Mouse (Mus musculus) forebrain, embryonic 14.5 days (tissue): Measurements from ENCODE around the gene Bank1. TPM values are rescaled to one million over a fixed set of nuclear protein-coding genes. Genes with fewer than 3 reads are reported as not detected.
A peak's percentile ranks its signal among the peaks of the same experiment; 100 is the strongest.

Experiments used
- ATAC-seq: fragments of 200-750 bp; cut with Nextera tagmentation; 2 replicates; pipeline ENCODE4 v1.8.0; 2017; ENCODE audit warnings: mild to moderate bottlenecking, moderate library complexity
- DNase-seq: peaks from one replicate; pipeline ENCODE4 v3.0.0-alpha.2; 2015; ENCODE audit warnings: low spot score
- H3K27ac ChIP-seq: fragments of 300-500 bp; sonication (generic); 2 replicates; pipeline ENCODE4 v1.5.1; 2014; ENCODE audit warnings: low read depth, mild to moderate bottlenecking, control low read depth, low read length, moderate library complexity
- H3K27me3 ChIP-seq: fragments of 300-500 bp; sonication (generic); replicated peaks from 2 replicates; pipeline ENCODE4 v1.6.1; 2014; ENCODE audit warnings: low read length, control low read depth, mixed read lengths; ENCODE audit not compliant: control insufficient read depth, insufficient read depth
- H3K36me3 ChIP-seq: fragments of 300-500 bp; sonication (generic); 2 replicates; pipeline ENCODE4 v1.6.1; 2014; ENCODE audit warnings: low read length, control low read depth; ENCODE audit not compliant: control insufficient read depth, insufficient read depth
- H3K4me1 ChIP-seq: fragments of 300-500 bp; sonication (generic); 2 replicates; pipeline ENCODE4 v1.6.1; 2014; ENCODE audit warnings: antibody characterized with exemption, low read length, control low read depth; ENCODE audit not compliant: control insufficient read depth, insufficient read depth
- H3K4me2 ChIP-seq: fragments of 300-500 bp; sonication (generic); 2 replicates; pipeline ENCODE4 v1.6.1; 2014; ENCODE audit warnings: mild to moderate bottlenecking, control low read depth, low read length
- H3K4me3 ChIP-seq: fragments of 300-500 bp; sonication (generic); 2 replicates; pipeline ENCODE4 v1.5.1; 2014; ENCODE audit warnings: low read depth, low read length, control low read depth
- H3K9ac ChIP-seq: fragments of 300-500 bp; sonication (generic); 2 replicates; pipeline ENCODE4 v1.6.1; 2014; ENCODE audit warnings: mild to moderate bottlenecking, low read length, control low read depth, moderate library complexity
- H3K9me3 ChIP-seq: fragments of 300-500 bp; sonication (generic); replicated peaks from 2 replicates; pipeline ENCODE4 v1.6.1; 2016; ENCODE audit warnings: low read length, control low read depth, mixed read lengths; ENCODE audit not compliant: control insufficient read depth
- WGBS: fragments of 180-500 bp; shearing (Covaris S2); extraction: QIAGEN DNeasy Blood & Tissue Kit; methylation state at CpG from one replicate; pipeline ENCODE4 v1.1.7; 2014; 5-methylcytosine and 5-hydroxymethylcytosine counted together
- polyA plus RNA-seq: library from polyadenylated mRNA; unstranded; fragments of >200 nt; fragmentation: Nextera tagmentation; extraction: Ambion mirVana; gene quantifications from 2 replicates; pipeline ENCODE4 v1.2.1, GENCODE M21; 2014

The Bank1 gene
- polyA plus RNA-seq, 1 experiment from 2014 or later = 0.36 TPM

DNA sequence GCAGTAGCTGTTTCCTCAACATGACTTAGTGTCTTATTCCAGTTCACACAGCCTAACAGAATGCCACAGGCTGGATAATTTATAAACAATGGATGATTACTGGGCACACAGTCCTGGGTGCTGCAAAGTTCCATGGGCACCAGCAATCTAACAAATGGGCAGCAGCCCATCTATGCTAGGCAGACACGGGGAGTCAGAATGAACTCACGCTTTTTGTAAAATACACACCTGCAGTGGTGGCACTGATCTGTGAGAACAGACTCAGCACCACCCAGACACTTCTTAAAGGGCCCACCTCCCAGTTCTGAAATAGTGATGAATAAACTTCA is 159.9 kb downstream of the Bank1 start:
- WGBS = 81% methylated on average over 2 of the region's 2 CpGs
- no peaks in the 10 kb centered on the region for H3K36me3 ChIP-seq
- DNase-seq = no peak

DNA sequence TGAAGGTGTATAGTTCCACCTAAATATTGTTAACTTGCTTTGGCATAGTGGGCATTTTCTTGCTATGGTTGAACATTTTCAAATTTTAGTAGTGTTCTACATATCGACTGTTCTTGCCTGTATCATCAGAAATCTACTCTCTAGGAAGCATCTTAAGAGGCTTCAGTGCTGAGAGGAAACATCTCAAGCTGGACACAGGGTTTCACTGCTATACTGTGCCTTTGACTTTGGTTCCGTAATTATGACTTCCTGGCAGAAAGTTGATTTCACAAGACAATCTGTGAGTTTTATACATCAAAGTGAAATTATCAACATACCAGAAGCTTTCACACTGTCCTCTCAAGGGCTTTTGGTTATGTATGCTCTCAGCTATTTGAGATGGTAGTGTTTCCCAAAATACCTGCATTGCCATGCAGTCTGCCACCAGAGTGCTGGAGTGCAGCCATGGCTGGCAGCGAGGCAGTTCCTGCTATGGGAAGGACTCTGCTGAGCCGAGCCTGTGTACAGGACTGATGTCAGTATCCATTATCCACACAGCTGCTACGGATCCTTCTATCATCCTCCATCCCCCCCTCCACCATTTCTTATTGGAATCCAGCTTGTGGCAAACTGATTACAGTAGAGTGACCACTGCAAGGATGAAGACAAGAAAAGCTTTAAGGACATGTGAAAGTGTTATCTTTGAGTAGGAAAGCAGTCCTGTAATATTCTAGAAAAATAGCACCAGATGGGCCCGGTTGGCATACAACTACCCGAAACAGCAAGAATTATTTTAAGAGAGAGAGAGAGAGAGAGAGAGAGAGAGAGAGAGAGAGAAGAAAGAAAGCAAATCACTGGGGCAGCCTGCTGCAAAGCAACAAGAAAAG is 160.5 kb downstream of the Bank1 start:
- peak; percentile 29 for DNase-seq
- 0 out of 2 replicates have a peak, but pooled peaks have one; percentile 44 for ATAC-seq
- Histone ChIP-seq H3K9me3 (no peaks in the 10 kb centered on the region), H3K4me3 (no peak overlapping the region), H3K27me3 (no peaks in the 10 kb centered on the region), H3K9ac (no peak overlapping the region), H3K4me2 (no peak overlapping the region), H3K4me1 (no peaks in the 10 kb centered on the region), H3K36me3 (no peaks in the 10 kb centered on the region), H3K27ac (no peak overlapping the region)
- 82% methylated on average over 7 of the region's 7 CpGs for WGBS

More for the DNA sequence above, 159.9 kb downstream of the Bank1 start:
- H3K9me3 ChIP-seq = no peaks in the 10 kb centered on the region
- no peak overlapping the region for H3K4me2 ChIP-seq
- no peak overlapping the region for H3K27ac ChIP-seq
- H3K9ac ChIP-seq = no peak overlapping the region
- H3K4me3 ChIP-seq = no peak overlapping the region
- no peak for ATAC-seq
- no peaks in the 10 kb centered on the region for H3K4me1 ChIP-seq
- H3K27me3 ChIP-seq = no peaks in the 10 kb centered on the region

DNA sequence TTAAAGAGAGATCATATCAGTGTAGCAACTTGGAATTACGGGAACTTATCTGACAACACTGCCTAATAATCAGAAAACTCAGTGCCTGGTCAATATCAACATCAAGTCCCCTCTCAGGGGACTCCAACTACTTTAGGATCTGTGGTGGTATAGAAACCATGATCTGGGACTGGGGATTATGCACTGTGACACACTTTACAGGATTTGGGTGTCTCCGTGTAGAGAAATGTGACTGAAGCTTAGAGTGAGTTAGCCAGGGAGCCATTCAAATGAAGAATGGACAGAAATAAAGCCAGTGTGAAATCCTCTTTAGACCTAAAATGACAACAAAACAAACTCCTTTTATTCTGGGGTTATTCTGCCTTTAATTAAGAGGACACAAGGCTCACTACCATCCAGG is 167.8 kb downstream of the Bank1 start:
- H3K4me3 ChIP-seq = no peak overlapping the region
- H3K4me2 ChIP-seq = no peak overlapping the region
- 62% methylated on average over 2 of the region's 2 CpGs for WGBS
- DNase-seq = no peak
- H3K27ac ChIP-seq = no peak overlapping the region
- H3K27me3 ChIP-seq = no peaks in the 10 kb centered on the region
- ATAC-seq = no peak
- H3K4me1 ChIP-seq = no peaks in the 10 kb centered on the region
- no peaks in the 10 kb centered on the region for H3K9me3 ChIP-seq
- no peaks in the 10 kb centered on the region for H3K36me3 ChIP-seq
- no peak overlapping the region for H3K9ac ChIP-seq

- Histone ChIP-seq H3K4me1 (no peaks in the 10 kb centered on the region), H3K4me2 (no peak overlapping the region), H3K4me3 (no peak overlapping the region), H3K27me3 (no peaks in the 10 kb centered on the region), H3K9me3 (no peaks in the 10 kb centered on the region), H3K27ac (no peak overlapping the region), H3K36me3 (no peaks in the 10 kb centered on the region), H3K9ac (no peak overlapping the region)
- no peak for ATAC-seq
- DNase-seq = no peak
- WGBS = 77% methylated on average over 1 of the region's 1 CpGs
Observed at GRCm38 (mm10) chr3:136155555-136155954, 170.3 kb downstream of the Bank1 start.

GRCm38 (mm10) chr3:136150886-136151285 is 175.0 kb downstream of the Bank1 start:
- no peak overlapping the region for H3K4me2 ChIP-seq
- 79% methylated on average over 3 of the region's 3 CpGs for WGBS
- DNase-seq (no peak), ATAC-seq (no peak)
- no peaks in the 10 kb centered on the region for H3K36me3 ChIP-seq
- H3K27ac ChIP-seq = no peak overlapping the region
- no peaks in the 10 kb centered on the region for H3K4me1 ChIP-seq
- H3K27me3 ChIP-seq = no peaks in the 10 kb centered on the region
- H3K4me3 ChIP-seq = no peak overlapping the region
- no peak overlapping the region for H3K9ac ChIP-seq
- H3K9me3 ChIP-seq = no peaks in the 10 kb centered on the region

DNA sequence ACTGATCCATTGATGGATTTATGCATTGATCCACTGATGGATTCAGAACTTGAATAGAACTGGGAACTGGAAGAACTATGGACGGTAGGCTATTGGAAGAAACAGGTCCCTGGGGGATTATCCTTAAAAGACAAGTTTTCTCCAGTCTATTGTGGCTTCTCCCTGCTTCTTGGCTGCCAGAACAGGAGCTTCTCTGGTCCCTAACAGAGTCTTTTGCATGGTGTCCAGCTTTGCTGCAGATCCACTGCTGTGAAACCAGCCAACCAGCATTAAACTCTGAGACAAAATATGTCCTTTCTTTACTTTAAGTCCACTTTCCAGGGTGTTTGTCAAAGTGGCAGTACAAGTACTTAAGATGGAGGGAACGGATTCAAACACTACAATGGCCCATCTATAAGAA is 178.7 kb downstream of the Bank1 start:
- H3K9ac ChIP-seq = no peak overlapping the region
- H3K4me3 ChIP-seq = no peak overlapping the region
- H3K27me3 ChIP-seq = no peaks in the 10 kb centered on the region
- no peak for DNase-seq
- no peak overlapping the region for H3K4me2 ChIP-seq
- 70% methylated on average over 2 of the region's 2 CpGs for WGBS
- no peak overlapping the region for H3K27ac ChIP-seq
- no peaks in the 10 kb centered on the region for H3K9me3 ChIP-seq
- no peaks in the 10 kb centered on the region for H3K4me1 ChIP-seq
- H3K36me3 ChIP-seq = no peaks in the 10 kb centered on the region
- ATAC-seq = no peak

DNA sequence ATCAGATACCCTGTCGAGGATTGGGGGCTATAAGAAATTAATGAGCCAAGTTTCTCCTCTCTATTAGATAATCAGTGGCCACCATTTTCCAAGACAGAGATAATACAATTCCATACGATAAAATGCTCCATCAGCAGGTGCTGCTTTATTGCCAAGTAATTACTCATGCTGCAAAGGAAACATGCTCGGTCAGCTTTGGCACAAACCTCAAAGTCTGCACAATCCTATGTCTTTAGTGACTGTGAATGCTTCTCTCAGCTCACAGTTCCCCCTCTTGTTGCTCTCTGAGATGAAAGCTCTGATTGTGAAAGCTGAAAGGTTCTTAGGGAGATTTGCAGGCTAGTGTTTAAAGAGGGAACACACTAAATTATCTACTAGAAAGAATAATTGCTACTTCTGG is 193.9 kb downstream of the Bank1 start:
- Histone ChIP-seq H3K9ac (no peak overlapping the region), H3K36me3 (no peaks in the 10 kb centered on the region), H3K27me3 (no peaks in the 10 kb centered on the region), H3K4me2 (no peak overlapping the region), H3K4me3 (no peak overlapping the region), H3K27ac (no peak overlapping the region), H3K9me3 (no peaks in the 10 kb centered on the region), H3K4me1 (no peaks in the 10 kb centered on the region)
- 21% methylated on average over 3 of the region's 3 CpGs for WGBS
- ATAC-seq (peak; percentile 44; the same call in 1 of the 2 replicates), DNase-seq (peak; percentile 53)

GRCm38 (mm10) chr3:136115478-136116215 is 210.2 kb downstream of the Bank1 start:
- H3K36me3 ChIP-seq = no peaks in the 10 kb centered on the region
- no peaks in the 10 kb centered on the region for H3K4me1 ChIP-seq
- H3K9ac ChIP-seq = no peak overlapping the region
- no peak overlapping the region for H3K4me3 ChIP-seq
- H3K27ac ChIP-seq = no peak overlapping the region
- WGBS = 64% methylated on average over 5 of the region's 5 CpGs
- no peak for ATAC-seq
- no peaks in the 10 kb centered on the region for H3K9me3 ChIP-seq
- H3K27me3 ChIP-seq = no peaks in the 10 kb centered on the region
- no peak overlapping the region for H3K4me2 ChIP-seq
- DNase-seq = no peak
